Mouse (Mus musculus): ENCODE measurements around the gene Gm28778.

DNA sequence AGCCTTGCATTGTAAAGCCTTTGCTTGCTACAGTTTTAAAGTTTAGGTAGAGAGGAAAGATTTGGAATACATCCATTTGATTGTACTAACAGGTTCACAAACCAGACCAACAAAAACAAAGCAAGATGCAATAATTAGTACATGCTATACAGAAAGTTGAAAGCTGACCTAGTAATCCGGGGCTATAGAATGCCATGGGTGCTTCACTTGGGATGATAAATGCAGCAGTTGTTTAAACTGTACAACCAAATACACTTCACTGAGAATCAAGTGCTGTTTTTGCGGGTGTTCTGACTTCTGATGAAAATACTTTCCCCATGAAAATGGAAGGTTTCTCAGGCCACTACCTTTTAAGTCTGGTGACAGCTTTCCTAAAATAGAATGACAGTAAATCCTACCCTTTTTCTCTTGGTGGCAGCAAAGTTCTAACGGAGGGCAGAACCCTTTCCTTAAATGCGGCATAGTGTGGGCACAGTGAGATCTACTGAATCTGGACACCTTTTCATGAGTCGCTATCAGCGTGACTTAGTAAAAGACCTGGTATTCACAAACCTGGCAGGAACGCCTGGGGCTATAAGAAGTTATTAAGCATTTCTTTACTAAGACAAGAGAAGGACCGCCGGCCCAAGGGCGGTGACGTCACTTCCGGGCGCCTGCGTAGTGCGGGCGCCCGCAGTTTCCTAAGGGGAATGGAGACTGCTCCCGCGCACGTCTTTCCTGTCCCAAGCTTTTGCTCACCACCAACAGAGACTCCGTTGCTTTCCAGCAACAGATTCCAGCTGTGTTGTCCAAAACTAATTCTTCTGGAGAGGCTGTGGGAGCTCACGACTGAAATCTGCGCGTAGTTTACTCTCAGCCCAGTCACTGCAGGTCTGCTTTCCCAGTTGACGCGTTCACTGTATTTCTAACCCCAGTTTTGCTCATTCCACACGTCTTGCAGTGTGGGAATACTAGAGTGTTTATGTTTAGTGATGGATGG, 16.4 kb downstream of the Gm28778 start, which contains the start of gene Osgepl1:
- TF ChIP-seq POLR2A (IDR thresholded peaks at IDR 0.05; ENCODE audit: borderline replicate concordance, low read depth, low read length) (no peak), CTCF (IDR thresholded peaks at IDR 0.05; ENCODE audit: low read depth, low read length) (no peak)
